Mouse (Mus musculus): ENCODE measurements at regions not wholly inside any gene's neighbourhood (a gene's known extent, or its start where the extent isn't known, plus 50 kb on each side); places are given as distances from the start of the nearest gene placed in this dataset.

DNA sequence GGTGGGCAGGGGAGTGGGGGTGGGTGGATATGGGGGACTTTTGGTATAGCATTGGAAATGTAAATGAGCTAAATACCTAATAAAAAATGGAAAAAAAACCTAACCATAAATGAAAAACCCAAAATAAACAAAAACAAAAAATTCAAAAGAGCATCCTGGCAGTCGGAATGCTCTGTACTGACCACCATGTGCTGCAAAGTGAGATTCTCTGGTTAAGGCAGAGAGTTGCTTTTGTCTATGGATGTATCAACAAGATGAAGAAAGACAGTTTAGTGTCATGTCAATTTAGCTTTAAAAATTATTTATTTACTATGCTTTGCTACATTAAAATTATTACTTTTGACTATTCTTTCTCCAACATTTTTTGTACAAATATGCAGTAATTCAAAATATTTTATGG lies 88.5 kb downstream of the E330014E10Rik start:
- no peak for DNase-seq (ENCODE audit: low spot score in 2 of 2)

- DNase-seq (ENCODE audit: low spot score in 2 of 2): no peak
Observed at GRCm38 (mm10) chr5:95864725-95865492, 89.1 kb downstream of the E330014E10Rik start.

DNA sequence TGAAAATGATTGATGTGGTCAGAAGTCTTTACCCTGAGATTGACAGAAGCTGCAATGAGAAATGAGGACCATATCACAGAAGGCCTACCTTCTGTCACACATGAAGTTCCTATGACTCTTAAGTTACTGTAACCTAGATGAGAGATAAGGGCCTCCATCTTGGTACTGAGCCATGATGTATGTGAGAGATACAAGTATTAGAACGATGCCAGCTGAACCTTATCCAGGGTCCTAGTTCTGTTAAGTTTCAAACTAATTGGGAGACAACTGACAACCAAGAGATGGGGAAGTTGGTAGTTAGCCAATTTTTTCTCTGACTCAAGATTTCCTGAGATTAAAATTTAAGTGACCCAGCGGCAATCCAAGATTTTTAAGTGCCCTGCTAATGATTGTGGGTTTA lies 89.7 kb downstream of the E330014E10Rik start:
- no peak for DNase-seq (ENCODE audit: low spot score in 2 of 2)

GRCm38 (mm10) chr5:95866848-95867495 lies 89.8 kb upstream of the Cxcl13 start:
- DNase-seq (ENCODE audit: low spot score in 2 of 2): no peak

DNA sequence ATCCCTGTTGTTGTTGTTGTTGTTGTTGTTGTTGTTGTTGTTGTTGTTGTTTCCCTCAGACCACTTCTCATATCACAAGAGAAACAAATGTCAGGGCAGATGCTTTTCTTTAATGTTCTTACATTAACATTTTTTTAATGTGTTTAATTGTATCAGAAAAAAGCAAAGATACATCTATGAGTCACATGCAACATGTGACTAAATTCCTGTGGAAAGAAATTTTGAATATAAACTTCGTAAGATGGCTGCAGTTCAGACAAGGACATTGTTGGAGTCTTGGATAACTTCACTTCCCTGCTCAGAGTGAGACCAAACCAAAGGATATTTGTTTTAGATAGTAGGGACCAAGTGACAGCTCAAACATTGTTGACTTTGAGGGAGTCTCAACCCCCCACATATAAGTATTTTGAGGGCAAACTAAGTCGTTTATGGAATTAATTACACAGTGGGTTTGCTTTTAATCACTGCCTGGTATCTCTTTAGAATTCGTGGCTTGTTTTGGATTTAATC lies 86.4 kb upstream of the Cxcl13 start:
- no peak for DNase-seq (ENCODE audit: low spot score in 2 of 2)

DNA sequence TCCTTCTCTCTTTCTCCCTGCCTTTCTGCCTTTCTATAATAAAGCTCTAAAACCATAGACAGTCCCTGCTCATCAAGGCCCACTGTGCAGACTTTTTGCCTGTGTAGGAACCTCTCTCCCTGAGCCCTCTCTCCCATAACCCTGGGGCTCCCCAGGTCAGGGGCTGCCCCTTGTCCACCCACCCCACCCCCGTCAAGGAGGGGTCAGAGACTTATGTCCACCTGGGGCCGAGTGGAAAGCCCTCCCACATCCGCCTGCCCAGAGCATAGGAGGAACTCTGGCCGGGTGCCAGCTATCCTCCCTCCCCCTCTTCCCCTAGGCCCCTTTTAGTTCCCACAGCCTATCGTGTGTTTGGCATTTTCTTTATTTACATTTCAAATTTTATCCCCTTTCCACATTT lies 81.8 kb upstream of the Cxcl13 start:
- no peak for DNase-seq (ENCODE audit: low spot score in 2 of 2)

GRCm38 (mm10) chr5:95880914-95881313 lies 75.8 kb upstream of the Cxcl13 start:
- peak; percentile 53 to 66 for DNase-seq (ENCODE audit: low spot score in 2 of 2)

Data from layer of hippocampus, postnatal 10 days (tissue).